Mouse (Mus musculus): Measurements from ENCODE around the gene Psma6.
A peak's percentile ranks its signal among the peaks of the same experiment; 100 is the strongest.
"Not testable (repeated sequence)": the region's sequence is repeated elsewhere in the genome, so short reads cannot be mapped to it uniquely, and the experiment has no call there.

Psma6 gene

GRCm38 (mm10) chr12:55392120-55392519, 8.1 kb downstream of the Psma6 start:
- no peak for ATAC-seq (ENCODE audit: insufficient number of reproducible peaks, low FRiP score, low TSS enrichment)

DNA sequence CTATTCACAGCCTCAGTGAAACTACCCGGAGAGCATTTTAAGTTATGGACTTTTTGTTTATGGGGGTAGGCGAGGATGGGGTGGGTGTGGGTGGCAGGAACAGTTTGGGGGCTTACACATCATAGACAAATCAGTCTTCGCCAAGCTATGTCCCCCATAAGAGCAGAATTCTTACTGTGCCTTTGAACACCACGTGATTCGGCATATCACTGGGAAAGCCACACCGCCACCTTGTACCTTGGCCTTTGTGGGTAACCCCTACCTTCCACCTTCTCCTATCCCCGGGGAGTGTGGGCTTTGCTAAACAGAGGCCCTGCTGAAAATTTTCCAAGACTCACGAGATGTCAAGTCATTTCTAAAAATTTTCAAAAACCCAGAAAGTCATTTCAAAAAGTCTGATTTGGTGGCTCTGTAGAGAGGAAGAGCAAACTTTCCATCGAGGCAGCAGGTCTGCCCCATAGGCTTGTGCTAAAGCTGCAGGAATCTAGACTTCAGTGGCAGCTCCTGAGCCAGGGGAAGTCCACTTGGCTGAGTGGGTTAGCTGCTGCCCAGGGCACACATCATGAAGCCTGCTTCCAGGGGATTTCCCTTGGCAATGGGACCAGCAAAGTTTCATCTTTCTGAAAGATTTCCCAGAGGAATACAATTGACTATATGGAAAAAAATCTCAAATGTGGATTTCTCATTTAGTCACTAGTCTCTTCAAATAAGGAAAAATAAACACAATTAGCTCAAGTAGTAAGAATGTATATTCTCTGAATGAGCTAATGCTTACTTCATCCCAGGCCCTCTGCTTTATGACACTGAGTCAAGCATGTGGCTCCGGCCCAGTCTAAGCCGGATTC, 8.9 kb downstream of the Psma6 start:
- no peak for ATAC-seq (ENCODE audit: insufficient number of reproducible peaks, low FRiP score, low TSS enrichment)

GRCm38 (mm10) chr12:55395601-55396000, 11.6 kb downstream of the Psma6 start:
- ATAC-seq (ENCODE audit: insufficient number of reproducible peaks, low FRiP score, low TSS enrichment): not testable (repeated sequence)

DNA sequence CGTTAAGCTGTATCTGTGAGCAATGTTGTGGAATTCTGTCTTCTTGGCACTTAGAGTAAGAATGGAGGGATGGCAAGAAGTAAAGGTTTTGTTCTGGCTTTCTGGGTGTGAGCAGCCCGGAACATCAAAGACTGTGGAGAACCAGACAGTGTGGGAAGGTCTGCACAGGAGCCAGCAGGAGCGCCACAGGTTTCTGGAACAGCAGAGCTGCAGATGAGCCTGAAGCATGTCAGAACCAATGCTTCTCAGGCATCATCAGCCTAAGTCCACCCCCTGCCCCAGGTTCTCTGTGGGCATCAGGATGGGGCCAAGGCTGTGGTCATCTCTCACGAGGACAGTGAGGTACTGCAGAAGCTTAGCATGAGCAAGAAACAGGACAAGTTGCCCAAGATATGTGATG, 12.5 kb downstream of the Psma6 start:
- ATAC-seq (ENCODE audit: insufficient number of reproducible peaks, low FRiP score, low TSS enrichment): no peak

GRCm38 (mm10) chr12:55397544-55398239, 13.7 kb downstream of the Psma6 start:
- no peak for ATAC-seq (ENCODE audit: insufficient number of reproducible peaks, low FRiP score, low TSS enrichment)

GRCm38 (mm10) chr12:55398240-55399127, 14.5 kb downstream of the Psma6 start:
- ATAC-seq (ENCODE audit: insufficient number of reproducible peaks, low FRiP score, low TSS enrichment): peak; percentile 100

DNA sequence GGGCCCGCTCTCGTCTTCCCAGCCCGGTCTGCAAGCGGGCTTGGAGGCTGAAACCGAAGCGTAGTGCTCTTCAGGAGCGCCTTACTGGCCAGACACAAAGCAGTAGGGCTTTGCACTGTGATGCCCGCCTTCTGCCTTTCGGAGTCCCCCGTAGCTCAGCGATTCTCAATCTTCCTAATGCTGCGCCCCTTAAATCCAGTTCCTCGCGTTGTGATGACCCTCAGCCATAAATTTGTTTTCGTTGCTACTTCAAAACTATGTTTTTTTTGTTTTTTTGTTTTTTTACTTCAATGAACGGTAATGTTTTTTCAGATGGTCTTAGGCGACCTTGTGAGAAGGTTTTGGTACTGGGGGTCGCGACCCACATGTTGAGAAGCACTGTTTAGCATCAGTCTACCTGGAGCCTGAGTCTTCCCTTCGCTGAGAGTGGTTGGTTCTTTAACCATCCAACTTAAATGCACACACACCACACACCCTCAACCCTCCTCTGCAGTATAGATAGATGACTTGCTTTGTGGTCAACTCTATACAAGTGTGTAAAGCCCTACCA, 15.2 kb downstream of the Psma6 start:
- 0 out of 2 replicates have a peak, but pooled peaks have one; percentile 26 for ATAC-seq (ENCODE audit: insufficient number of reproducible peaks, low FRiP score, low TSS enrichment)

GRCm38 (mm10) chr12:55407888-55408287, 23.9 kb downstream of the Psma6 start:
- no peak for ATAC-seq (ENCODE audit: insufficient number of reproducible peaks, low FRiP score, low TSS enrichment)

GRCm38 (mm10) chr12:55415255-55415654, 31.2 kb downstream of the Psma6 start:
- no peak for ATAC-seq (ENCODE audit: insufficient number of reproducible peaks, low FRiP score, low TSS enrichment)

DNA sequence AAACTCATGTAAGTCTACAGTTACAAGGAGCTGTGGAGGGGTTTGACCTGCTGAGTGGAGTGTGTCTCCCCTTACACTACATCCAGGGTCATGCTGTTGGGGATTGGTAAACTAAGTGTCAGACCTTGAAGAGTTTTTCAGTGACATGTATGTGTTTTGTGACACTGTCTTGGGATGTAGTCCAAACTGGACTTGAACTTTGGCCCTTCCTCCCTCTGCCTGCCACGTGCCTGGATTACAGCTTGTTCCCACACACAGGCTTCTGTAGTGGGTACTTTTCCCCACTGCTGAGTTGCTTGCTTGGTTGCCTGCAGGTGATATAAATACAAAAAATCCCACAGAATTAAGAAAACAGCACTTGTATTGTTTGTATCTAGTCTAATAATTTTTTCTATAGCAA, 31.7 kb downstream of the Psma6 start:
- ATAC-seq (ENCODE audit: insufficient number of reproducible peaks, low FRiP score, low TSS enrichment): no peak

GRCm38 (mm10) chr12:55420220-55420619, 36.2 kb downstream of the Psma6 start:
- ATAC-seq (ENCODE audit: insufficient number of reproducible peaks, low FRiP score, low TSS enrichment): no peak

GRCm38 (mm10) chr12:55422057-55422456, 38.0 kb downstream of the Psma6 start:
- ATAC-seq (ENCODE audit: insufficient number of reproducible peaks, low FRiP score, low TSS enrichment): no peak

DNA sequence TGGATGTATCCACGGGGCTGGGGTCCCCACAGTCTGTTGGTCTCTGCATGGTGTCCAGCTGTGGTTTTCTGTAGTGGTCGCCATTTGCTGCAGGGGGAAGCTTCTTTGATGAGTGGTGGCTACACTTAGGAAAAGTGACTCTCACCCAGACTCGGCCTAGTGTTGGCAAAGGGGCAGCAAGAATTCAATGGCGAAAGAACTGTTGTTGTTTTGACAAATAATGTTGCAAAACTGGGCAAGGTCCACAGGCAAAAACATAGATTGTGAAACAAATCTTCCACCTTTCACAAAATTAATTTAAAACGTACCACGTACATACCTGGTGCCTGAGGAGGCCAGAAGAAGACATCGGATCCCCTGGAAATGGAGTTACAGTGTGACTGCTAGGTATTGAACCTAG, 42.3 kb downstream of the Psma6 start:
- ATAC-seq (ENCODE audit: insufficient number of reproducible peaks, low FRiP score, low TSS enrichment): no peak

GRCm38 (mm10) chr12:55429201-55429600, 45.2 kb downstream of the Psma6 start:
- no peak for ATAC-seq (ENCODE audit: insufficient number of reproducible peaks, low FRiP score, low TSS enrichment)

DNA sequence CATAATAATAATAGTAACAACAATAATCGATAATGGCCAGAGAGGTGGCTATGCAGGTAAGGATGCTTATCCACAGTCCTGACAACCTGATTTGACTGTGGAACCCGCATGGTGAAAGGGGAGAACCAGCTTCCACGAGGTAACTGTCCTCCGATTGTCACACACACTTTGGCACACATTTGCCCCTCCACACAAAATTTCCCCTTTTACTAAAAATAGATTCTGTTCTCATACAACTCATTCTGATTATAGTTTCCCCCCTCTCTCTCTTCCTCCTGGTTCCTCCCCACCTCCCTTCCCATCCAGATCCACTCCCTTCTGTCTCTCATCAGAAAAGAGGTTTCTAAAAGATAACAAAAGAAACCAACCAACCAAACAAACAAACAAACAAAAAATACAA, 45.9 kb downstream of the Psma6 start:
- ATAC-seq (ENCODE audit: insufficient number of reproducible peaks, low FRiP score, low TSS enrichment): no peak

DNA sequence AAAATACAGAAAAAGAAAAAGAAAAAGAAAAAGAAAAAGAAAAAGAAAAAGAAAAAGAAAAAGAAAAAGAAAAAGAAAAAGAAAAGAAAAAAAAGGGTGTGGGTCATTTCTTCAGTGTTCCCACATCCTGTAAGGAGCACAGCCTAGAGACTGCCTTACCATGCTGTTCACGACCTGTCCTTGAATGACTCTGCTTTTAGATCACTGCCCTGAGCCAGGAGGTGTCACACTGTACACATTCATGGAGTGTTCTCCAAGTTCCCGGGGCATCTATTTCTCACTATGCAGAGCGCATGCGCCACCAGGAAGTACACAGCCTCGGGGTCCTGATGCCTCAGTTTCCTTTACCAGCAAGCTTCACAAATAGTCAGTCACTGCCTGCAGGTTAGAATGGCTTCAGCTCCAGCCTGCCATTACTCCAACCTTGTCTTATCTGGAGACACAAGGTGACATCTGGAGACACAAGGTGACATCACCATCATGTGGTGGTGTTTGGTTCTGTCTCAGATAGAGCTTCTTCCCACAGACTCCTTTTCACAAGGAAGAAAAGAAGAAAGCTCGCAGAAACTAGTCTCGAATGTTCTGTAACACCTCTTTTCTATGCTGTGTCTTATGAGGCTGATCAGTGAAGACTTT, 48.4 kb downstream of the Psma6 start:
- ATAC-seq (ENCODE audit: insufficient number of reproducible peaks, low FRiP score, low TSS enrichment): no peak

GRCm38 (mm10) chr12:55432920-55433284, 48.9 kb downstream of the Psma6 start:
- ATAC-seq (ENCODE audit: insufficient number of reproducible peaks, low FRiP score, low TSS enrichment): no peak

- 0 out of 2 replicates have a peak, but pooled peaks have one; percentile 38 for ATAC-seq (ENCODE audit: insufficient number of reproducible peaks, low FRiP score, low TSS enrichment)
Observed at GRCm38 (mm10) chr12:55433802-55434435, 49.9 kb downstream of the Psma6 start.

DNA sequence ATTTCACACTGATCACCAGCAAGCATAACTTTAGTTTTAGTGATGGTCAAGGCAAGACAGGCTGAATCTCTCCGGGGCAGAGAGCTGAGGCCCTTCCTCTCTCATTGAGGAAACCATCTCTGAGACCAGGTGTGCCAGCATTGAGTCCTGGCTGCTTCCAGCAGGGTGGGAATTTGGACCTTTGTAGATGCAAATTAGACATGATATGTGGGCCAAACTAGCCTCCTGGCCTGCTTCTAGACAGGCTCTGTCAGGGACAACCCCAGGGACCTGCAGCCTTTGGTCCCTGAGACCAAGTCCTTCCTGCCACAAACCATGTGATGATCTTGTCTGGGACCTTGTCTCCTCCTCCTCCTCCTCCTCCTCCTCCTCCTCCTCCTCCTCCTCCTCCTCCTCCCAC, 51.1 kb downstream of the Psma6 start:
- no peak for ATAC-seq (ENCODE audit: insufficient number of reproducible peaks, low FRiP score, low TSS enrichment)
